ENCODE assay signal across 13 mouse cellular contexts in genomic region chr8:101154923-101155322, GRCm38 (mm10).
DNase-seq lines count a peak whose midpoint lies in the region; ATAC-seq and TF ChIP-seq lines count a peak whose summit lies in the region.
"Had no signal": no experiment of that assay in that cellular context is flagged by ENCODE, and none has a peak within 500 bp of the region (broad histone marks: within the 10 kb centered on the region; RNA-seq: fewer than 3 reads in every experiment).

No protein-coding gene starts in this region.

- TF ChIP-seq CTCF in layer of hippocampus, adult 2 months (conservative IDR thresholded peaks at IDR 0.05): peak; percentile 37

- no peaks in the 10 kb centered on the region for H3K4me1 ChIP-seq in ES-E14 (ENCODE audit: control insufficient read depth in 2 of 2, insufficient read depth in 2 of 2, low read length in 2 of 2, poor library complexity in 1 of 2)
- H3K4me1 ChIP-seq in limb, embryonic 11.5 days (ENCODE audit: control insufficient read depth, insufficient read depth, low read length): no peaks in the 10 kb centered on the region
- H3K4me1 ChIP-seq: embryonic facial prominence, embryonic 12.5 days; midbrain, embryonic 15.5 days had no signal

- ATAC-seq in limb, embryonic 11.5 days (ENCODE audit: insufficient number of reproducible peaks, low FRiP score, low TSS enrichment, low read depth): no peak
- ATAC-seq: midbrain, embryonic 15.5 days had no signal

- H3K27ac ChIP-seq in layer of hippocampus, adult 2 months: no peak overlapping the region
- H3K27ac ChIP-seq in ES-E14 (ENCODE audit: insufficient read depth, low read depth, low read length, poor library complexity, severe bottlenecking): no peak overlapping the region
- H3K27ac ChIP-seq in limb, embryonic 11.5 days (replicated peaks; ENCODE audit: low read depth, low read length): no peak overlapping the region
- H3K27ac ChIP-seq: embryonic facial prominence, embryonic 12.5 days; midbrain, embryonic 15.5 days had no signal

- DNase-seq in layer of hippocampus, adult 2 months (ENCODE audit: low spot score in 2 of 2): no peak
- DNase-seq in layer of hippocampus, adult 9-11 months: no peak
- DNase-seq in ES-E14 (ENCODE audit: low read depth, low spot score): peak; percentile 11
- DNase-seq in brain, adult 2 months (ENCODE audit: low read depth, low spot score): peak; percentile 15
- peak; percentile 34 for DNase-seq in limb, embryonic 11.5 days (ENCODE audit: low spot score)
- DNase-seq in gastrocnemius, postnatal 25 days: no peak
- no peak for DNase-seq in kidney, adult 18-20 months
- DNase-seq: adrenal gland, postnatal 14 days; cerebellum, adult 11 months; kidney, adult 8-10 months; right cerebral cortex, postnatal 4 days had no signal

- no peaks in the 10 kb centered on the region for H3K27me3 ChIP-seq in limb, embryonic 11.5 days (ENCODE audit: control insufficient read depth, insufficient read depth, low read length)
- H3K27me3 ChIP-seq: embryonic facial prominence, embryonic 12.5 days; midbrain, embryonic 15.5 days had no signal

- H3K9me3 ChIP-seq in ES-E14 (ENCODE audit: control insufficient read depth, insufficient read depth, low read depth, low read length): no peaks in the 10 kb centered on the region
- no peaks in the 10 kb centered on the region for H3K9me3 ChIP-seq in limb, embryonic 11.5 days (ENCODE audit: control insufficient read depth, low read length)
- H3K9me3 ChIP-seq: embryonic facial prominence, embryonic 12.5 days; midbrain, embryonic 15.5 days had no signal

- in situ Hi-C loops in ES-E14 (cut with MboI; ENCODE audit: low sequenced_read_pairs in 2 of 2, unreplicated experiment in 2 of 2): no loop called here

- H3K9ac ChIP-seq in ES-E14 (ENCODE audit: insufficient read depth, low read depth, low read length, poor library complexity, severe bottlenecking): no peak overlapping the region
- no peak overlapping the region for H3K9ac ChIP-seq in limb, embryonic 11.5 days (ENCODE audit: low read length)
- H3K9ac ChIP-seq: embryonic facial prominence, embryonic 12.5 days; midbrain, embryonic 15.5 days had no signal

- no peaks in the 10 kb centered on the region for H3K36me3 ChIP-seq in ES-E14 (ENCODE audit: control insufficient read depth, insufficient read depth, low read length, poor library complexity, severe bottlenecking)
- H3K36me3 ChIP-seq in limb, embryonic 11.5 days (ENCODE audit: control insufficient read depth, insufficient read depth, low read length): no peaks in the 10 kb centered on the region
- H3K36me3 ChIP-seq: embryonic facial prominence, embryonic 12.5 days; midbrain, embryonic 15.5 days had no signal

- H3K4me3 ChIP-seq in layer of hippocampus, adult 2 months: no peak overlapping the region
- H3K4me3 ChIP-seq in ES-E14 (ENCODE audit: insufficient read depth in 1 of 2, low read depth in 1 of 2, low read length in 2 of 2, poor library complexity in 1 of 2, severe bottlenecking in 1 of 2): no peak overlapping the region
- no peak overlapping the region for H3K4me3 ChIP-seq in limb, embryonic 11.5 days (ENCODE audit: low read depth, low read length)
- H3K4me3 ChIP-seq: embryonic facial prominence, embryonic 12.5 days; midbrain, embryonic 15.5 days had no signal

- H3K4me2 ChIP-seq in limb, embryonic 11.5 days (ENCODE audit: low read depth, severe bottlenecking): no peak overlapping the region
- H3K4me2 ChIP-seq: embryonic facial prominence, embryonic 12.5 days; midbrain, embryonic 15.5 days had no signal

TF ChIP-seq in ES-E14, 5 proteins besides CTCF, POLR2A, EP300 and RAD21:
- TF ChIP-seq MAFK (IDR thresholded peaks at IDR 0.05; ENCODE audit: insufficient read depth, low read depth, low read length) (no peak), CHD2 (IDR thresholded peaks at IDR 0.05; ENCODE audit: low read depth, low read length) (no peak), HCFC1 (IDR thresholded peaks at IDR 0.05; ENCODE audit: borderline replicate concordance, insufficient read depth, low read length) (no peak), ZC3H11A (IDR thresholded peaks at IDR 0.05; ENCODE audit: borderline replicate concordance, low read depth, low read length) (no peak), ZNF384 (IDR thresholded peaks at IDR 0.05; ENCODE audit: low read depth, low read length) (peak; percentile 77; the same call in 1 of the 2 replicates)

Comparison
In these comparisons a context has a peak if more than half of its experiments do, and no peak if none do; other contexts are left out.
1. DNase-seq: peak in ES-E14 (single experiment), brain, adult 2 months (single experiment) and limb, embryonic 11.5 days (single experiment); none in layer of hippocampus, adult 2 months (0 of 2), layer of hippocampus, adult 9-11 months (single experiment), gastrocnemius, postnatal 25 days (single experiment) and kidney, adult 18-20 months (single experiment).